ENCODE assay signal across 14 mouse cellular contexts in the genomic region with DNA sequence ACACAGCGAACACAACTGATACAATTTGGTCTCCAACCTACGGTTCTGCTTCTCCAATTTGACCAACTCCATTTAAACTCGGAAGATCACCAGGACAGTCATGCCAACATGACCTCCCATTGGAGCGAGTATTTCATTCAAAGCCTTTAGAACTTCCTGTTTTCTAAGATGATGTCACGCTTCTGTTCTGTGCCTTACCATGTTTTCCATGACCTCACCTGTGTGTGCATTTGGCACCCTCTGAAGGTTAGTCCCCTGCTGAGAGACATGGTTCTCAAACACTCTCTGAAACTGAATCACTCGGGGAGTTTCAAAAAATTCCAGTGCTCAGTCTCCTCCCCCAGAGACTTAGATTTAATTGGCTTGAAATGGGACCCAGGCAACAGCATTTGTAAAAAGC.
"Had no signal": no experiment of that assay in that cellular context is flagged by ENCODE, and none has a peak within 500 bp of the region (broad histone marks: within the 10 kb centered on the region; RNA-seq: fewer than 3 reads in every experiment).

No protein-coding gene starts in this region.

- H3K4me2 ChIP-seq: kidney, embryonic 15.5 days; limb, embryonic 15.5 days; liver, embryonic 12.5 days; midbrain, embryonic 11.5 days; stomach, embryonic 15.5 days had no signal

- H3K9ac ChIP-seq: kidney, embryonic 15.5 days; limb, embryonic 15.5 days; liver, embryonic 12.5 days; stomach, embryonic 15.5 days had no signal

- H3K9me3 ChIP-seq: kidney, embryonic 15.5 days; limb, embryonic 15.5 days; liver, embryonic 12.5 days; megakaryocyte, embryonic 14.5 days; stomach, embryonic 15.5 days had no signal

- ATAC-seq: liver, embryonic 12.5 days; midbrain, embryonic 16.5 days had no signal

- DNase-seq: kidney, adult 2 months; kidney, postnatal 36 days; layer of hippocampus, adult 9-11 months; layer of hippocampus, postnatal 36 days; retina, postnatal 1 day; right cerebral cortex, postnatal 4 days; spleen, adult 18-20 months had no signal

- H3K4me3 ChIP-seq: kidney, embryonic 15.5 days; limb, embryonic 15.5 days; liver, embryonic 12.5 days; megakaryocyte, embryonic 14.5 days; stomach, embryonic 15.5 days had no signal

- H3K4me1 ChIP-seq: kidney, embryonic 15.5 days; limb, embryonic 15.5 days; liver, embryonic 12.5 days; stomach, embryonic 15.5 days had no signal

- H3K27ac ChIP-seq: kidney, embryonic 15.5 days; limb, embryonic 15.5 days; liver, embryonic 12.5 days; stomach, embryonic 15.5 days had no signal

- H3K36me3 ChIP-seq: kidney, embryonic 15.5 days; limb, embryonic 15.5 days; liver, embryonic 12.5 days; stomach, embryonic 15.5 days had no signal

- H3K27me3 ChIP-seq: kidney, embryonic 15.5 days; limb, embryonic 15.5 days; stomach, embryonic 15.5 days had no signal
